Mouse (Mus musculus): ENCODE results near the gene Clock.

Clock gene

DNA sequence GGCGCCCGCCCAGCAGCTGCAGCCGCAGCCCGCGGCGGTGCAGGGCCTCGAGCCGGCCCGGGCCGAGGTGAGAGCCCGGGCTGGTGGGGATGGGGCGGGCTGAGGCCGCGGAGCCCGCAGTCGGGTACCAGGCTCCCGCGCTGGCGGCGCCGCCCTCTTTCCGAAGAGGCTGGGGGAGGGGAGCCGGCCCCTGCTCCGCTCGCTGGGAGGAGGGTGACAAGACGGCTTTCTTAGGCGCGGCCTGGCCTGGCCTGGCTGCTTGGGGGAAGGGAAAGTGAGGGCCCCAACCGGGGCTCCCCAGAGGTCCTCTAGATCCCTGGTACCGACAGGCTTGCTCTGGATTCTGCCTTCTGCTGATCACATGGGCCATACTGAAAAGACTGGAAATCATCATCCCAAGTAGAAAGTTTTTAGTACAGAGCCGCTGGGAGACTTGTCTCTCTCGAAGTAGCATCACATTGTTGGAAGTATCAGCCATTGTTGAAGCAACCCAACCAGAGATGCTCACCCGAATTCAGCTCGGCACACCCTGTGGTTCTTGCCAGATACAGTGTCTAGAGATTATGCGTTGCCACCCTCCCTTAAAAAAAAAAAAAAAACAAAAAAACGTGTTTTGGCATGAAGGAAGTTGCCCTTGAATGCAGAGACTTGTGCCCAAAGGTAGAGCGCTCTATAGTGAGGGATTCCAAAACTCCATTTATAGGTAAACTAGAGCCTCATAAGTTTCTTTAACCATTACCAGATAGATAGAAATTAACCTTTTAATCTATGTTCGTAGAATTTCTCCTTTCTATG, 120.1 kb downstream of the Clock start:
- in situ Hi-C loops (cut with MboI; ENCODE audit: unreplicated experiment in 2 of 2), result loop anchor here (5.0 to 25.0 kb wide), 3 partner anchors 42 to 1147 kb away; partner anchors contain the start of genes Aasdh (in 1 of the 2), Chic2 (in 1 of the 2) and Srd5a3 (in 1 of the 2)

DNA sequence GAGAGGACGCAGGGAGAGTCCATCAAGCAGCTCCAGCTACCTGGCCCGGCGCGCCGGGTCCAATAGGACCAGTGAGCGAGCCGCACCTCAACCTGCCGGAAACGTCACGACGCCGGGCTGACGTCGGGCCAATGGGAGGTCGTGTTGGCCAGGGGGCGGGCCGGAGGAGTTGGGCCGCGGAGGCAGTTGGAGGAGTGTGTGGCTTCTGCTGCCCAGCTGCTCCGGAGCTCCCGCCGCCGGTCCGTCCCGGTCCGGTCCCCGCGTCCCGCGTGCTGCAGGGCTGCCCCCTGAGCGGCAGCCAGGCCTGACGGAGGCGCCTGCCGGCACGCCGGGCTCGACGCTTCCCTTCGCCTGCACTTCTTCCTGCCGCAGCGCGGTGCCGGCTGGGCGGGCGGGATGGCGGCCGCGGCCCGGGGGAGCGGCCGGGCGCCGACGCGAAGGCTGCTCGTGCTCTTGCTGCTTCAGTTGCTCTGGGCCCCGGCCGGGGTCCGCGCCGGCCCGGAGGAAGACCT, 120.8 kb downstream of the Clock start, which contains the start of gene Tmem165:
Gene Tmem165, plus strand, starts transcription at position 131 of the 512 bp plus-strand sequence.
- in situ Hi-C loops (cut with MboI; ENCODE audit: unreplicated experiment in 2 of 2), result loop anchor here (5.0 to 25.0 kb wide), 3 partner anchors 42 to 1147 kb away; partner anchors contain the start of genes Aasdh (in 1 of the 2), Chic2 (in 1 of the 2) and Srd5a3 (in 1 of the 2)

DNA sequence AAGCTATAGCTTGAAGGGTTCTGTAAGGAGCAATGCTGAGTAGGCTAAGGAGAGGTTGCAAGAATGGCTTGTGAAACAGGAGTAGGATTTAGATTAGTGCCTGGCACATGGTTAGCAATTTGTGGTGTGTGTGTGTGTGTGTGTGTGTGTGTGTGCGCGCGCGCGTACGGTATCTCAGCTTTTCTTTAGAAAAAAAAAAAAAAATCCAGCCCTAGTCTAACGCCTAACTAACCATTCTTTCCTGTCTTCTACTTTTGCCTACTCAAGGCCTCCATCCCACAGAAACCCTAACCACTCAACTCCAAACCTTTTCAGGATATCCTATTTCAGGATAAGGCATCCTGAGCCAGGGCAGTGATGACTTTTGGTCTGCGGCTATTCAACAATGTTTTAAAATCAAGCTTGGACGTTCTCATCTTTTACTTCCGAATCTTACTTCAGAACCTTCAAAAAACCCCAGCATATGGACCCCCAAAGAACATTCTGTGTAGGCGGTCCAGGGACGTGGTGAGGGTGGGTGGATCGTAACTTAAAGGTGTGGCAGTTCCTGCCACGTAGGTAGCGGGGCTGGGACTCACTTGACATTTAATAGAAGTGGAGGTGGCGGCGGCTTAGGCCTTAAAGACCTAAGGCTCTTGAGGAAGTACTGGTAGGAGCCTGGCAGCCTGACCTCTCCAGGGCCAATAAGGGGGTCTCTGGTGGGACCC, 121.4 kb downstream of the Clock start:
- in situ Hi-C loops (cut with MboI; ENCODE audit: unreplicated experiment in 2 of 2), result loop anchor here (5.0 to 25.0 kb wide), 3 partner anchors 41 to 1146 kb away; partner anchors contain the start of genes Aasdh (in 1 of the 2), Chic2 (in 1 of the 2) and Srd5a3 (in 1 of the 2)

DNA sequence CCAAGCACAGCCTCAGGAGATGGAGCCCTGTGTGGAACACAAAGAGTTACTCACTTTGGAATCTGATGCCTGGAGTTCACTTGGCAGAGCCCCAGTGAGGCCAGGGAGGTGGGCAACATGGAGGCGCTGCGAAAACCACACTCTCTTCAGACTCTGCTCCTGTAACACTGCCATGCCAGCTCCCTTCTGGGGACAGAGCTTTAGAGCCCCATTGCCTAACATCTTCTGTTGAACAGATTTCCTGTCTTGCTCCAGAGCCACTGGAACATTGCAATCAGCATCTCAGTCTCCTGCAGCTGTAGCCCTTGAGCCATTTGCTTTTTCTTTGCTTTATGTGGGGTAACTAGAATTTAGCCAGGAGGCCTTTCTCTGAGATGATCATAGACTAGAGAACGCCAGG, 122.3 kb downstream of the Clock start:
- in situ Hi-C loops (cut with MboI; ENCODE audit: unreplicated experiment in 2 of 2), result loop anchor here (5.0 to 25.0 kb wide), 3 partner anchors 40 to 1145 kb away; partner anchors contain the start of genes Aasdh (in 1 of the 2), Chic2 (in 1 of the 2) and Srd5a3 (in 1 of the 2)

DNA sequence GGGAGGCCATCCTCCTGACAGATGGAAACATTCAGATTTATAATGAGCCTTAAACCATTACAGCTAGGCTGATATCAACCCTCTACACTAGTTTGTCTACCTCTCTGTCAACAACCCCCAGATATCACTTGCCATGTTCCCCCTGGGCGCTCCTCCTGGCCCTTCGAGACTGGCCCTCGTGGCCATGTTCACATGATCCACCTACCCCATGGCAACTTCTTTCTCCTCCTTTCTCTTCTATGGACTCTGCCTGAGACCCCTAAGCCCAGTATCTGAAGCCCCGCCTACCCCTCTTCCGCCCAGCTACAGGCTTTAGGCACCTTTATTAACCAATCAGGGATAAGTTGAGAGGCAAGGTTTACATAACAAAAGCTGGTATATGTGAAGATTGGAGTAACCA, 124.8 kb downstream of the Clock start:
- in situ Hi-C loops (cut with MboI; ENCODE audit: unreplicated experiment in 2 of 2), result loop anchor here (5.0 to 25.0 kb wide), 3 partner anchors 37 to 1142 kb away; partner anchors contain the start of genes Aasdh (in 1 of the 2), Chic2 (in 1 of the 2) and Srd5a3 (in 1 of the 2)

DNA sequence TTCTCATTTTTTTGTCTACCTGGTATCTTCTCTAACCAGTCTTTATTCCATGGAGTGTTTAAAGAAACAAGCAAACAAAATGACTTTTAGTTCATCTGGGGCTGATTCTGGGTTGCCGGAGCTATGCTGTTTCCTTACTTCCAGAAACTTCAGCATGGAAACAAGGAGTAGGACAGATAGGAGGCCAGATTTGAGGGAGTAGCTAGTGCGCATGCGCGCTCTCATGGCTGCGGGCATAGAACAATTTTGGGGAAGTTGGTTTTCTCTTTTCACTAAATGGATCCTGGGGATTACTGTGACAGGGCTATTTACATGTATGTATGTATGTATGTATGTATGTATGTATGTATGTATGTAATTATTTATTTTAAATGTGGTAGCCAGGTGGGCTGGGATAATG, 125.4 kb downstream of the Clock start:
- in situ Hi-C loops (cut with MboI; ENCODE audit: unreplicated experiment in 2 of 2), result loop anchor here in 1 of 2 experiments (25.0 kb wide), 2 partner anchors 733 to 1142 kb away; partner anchors contain the start of genes Aasdh and Chic2

DNA sequence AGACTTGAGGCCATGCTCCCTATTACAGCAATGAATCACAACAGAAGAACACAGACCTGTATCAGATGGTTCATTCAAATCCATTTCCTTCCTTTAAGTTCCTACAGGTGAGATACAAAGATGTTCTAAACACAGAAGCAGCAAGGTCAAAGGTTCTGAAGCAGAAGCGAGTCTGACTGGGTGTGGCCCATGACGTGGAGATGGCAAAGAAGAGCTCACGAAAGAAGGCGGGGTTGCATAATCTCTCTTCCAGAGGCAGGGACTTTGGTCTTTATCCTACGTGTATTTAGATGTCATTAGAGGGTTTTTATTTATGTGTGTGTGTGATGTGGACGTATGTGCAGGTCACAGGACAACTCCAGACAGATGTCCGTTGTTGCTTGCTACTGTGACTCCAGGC, 126.9 kb downstream of the Clock start:
- in situ Hi-C loops (cut with MboI; ENCODE audit: unreplicated experiment in 2 of 2), result loop anchor here in 1 of 2 experiments (25.0 kb wide), 2 partner anchors 735 to 1140 kb away; partner anchors contain the start of genes Aasdh and Chic2

DNA sequence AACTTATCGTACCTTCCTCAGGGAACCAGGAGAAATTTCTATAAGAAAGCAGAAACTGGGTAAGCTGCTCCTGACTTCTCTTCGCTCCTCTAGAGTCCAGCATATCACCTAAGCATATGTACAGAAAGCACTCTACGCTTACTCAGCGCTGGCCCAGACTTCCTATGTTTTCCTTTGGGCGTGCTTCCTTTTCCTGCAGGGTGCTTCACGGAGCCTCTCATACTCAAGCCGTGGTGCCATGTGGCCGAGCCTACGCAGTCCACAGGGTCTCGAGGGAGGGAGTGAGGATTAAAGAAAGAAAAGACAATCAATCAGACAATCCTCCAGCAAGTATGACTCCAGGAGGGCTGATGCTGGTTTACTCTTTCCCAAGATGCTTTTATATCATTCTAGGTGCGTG, 127.8 kb downstream of the Clock start:
- in situ Hi-C loops (cut with MboI; ENCODE audit: unreplicated experiment in 2 of 2), result loop anchor here in 1 of 2 experiments (25.0 kb wide), 2 partner anchors 735 to 1140 kb away; partner anchors contain the start of genes Aasdh and Chic2

DNA sequence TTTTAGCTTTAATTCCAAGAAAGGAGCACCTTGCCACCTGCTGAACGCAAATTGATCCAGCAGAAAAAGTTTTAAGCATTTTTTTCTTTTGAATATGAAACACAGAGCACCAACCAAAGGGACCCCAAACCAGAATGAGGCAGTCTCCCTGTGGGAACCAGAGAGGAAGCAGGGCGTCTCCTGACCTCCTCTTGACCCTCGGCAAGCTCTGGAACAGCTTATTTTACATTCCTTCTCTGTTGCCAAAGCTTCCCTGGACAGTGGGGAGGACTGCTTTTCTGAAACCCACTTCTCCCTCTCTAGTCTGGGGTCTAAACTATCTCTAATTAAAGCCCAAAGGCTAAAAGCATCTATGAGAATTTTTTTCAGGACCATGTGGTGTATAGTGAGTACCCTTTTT, 128.2 kb downstream of the Clock start:
- in situ Hi-C loops (cut with MboI; ENCODE audit: unreplicated experiment in 2 of 2), result loop anchor here in 1 of 2 experiments (25.0 kb wide), 2 partner anchors 736 to 1139 kb away; partner anchors contain the start of genes Aasdh and Chic2

DNA sequence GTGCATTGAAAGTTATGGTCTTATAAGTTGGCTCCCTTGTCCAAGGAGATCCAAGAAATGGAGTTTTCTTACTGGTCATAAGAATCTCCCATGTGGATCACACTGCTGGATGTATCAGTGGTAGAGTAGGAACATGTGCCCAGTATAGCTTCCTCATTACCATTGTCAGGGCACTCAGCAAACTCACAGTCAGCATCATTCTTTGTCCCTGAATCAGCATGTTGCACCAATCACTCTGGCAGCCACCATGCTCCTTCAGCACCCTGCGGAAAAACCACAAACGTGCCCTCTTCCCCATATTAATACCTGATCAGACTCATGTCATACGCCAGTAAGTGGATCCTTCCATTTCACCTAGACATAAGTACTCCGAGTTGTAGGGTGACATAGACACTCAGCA, 129.5 kb downstream of the Clock start:
- in situ Hi-C loops (cut with MboI; ENCODE audit: unreplicated experiment in 2 of 2), result loop anchor here in 1 of 2 experiments (25.0 kb wide), 2 partner anchors 737 to 1138 kb away; partner anchors contain the start of genes Aasdh and Chic2

DNA sequence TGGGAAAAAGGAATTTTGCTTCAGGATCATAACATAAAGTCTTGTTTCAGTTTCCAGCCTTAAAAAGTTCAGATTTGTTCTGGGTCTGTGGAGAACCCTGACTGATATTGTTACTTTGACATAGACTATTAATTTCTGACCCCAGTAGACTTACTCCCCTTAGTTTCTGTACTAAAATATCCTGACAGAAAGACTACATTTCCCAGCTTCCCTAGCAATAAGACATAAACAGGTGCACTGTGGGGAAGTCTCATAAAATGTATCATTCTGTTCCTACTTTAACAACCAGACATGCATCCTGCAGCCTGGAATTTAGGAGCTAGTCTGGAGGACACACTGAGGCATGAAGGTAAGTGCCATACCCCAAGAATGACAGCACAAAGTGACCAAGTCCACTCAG, 133.6 kb downstream of the Clock start:
- in situ Hi-C loops (cut with MboI; ENCODE audit: unreplicated experiment in 2 of 2), result no loop called here

DNA sequence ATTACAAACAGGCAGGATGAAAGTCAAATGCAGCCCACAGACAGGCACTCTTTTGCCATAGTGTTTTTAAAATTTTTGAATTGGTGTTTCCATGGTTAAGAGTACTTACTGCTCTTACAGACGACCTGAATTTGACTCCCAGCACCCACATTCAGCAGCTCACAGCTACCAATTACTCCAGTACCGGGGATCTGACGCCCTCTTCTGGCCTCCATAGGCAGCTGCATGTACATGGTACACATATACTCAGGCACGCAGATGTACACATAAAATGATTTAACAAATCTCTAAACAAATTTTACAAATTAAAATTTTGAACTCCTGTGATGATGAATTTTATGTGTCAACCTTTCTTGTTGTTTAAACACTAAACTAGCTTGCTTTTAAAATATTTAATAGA, 134.1 kb downstream of the Clock start:
- in situ Hi-C loops (cut with MboI; ENCODE audit: unreplicated experiment in 2 of 2), result no loop called here

DNA sequence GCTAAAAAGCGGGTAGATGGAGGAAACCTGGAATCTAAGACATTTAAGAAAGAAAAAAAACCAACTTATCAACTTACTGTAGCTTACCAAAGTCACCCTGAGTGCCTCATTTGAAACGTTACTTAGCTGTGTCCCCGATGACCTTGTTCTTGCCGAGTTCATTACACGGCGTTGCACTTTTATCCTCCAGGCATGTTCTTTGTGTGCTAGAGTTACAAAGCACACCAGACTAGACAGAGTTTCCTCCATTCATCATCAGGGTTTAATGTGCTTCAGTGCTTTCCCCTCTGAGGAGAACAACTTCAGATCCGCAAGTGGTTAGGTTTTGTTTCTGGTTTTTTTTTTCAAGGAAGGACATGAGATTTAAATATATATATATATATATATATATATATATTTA, 139.8 kb downstream of the Clock start:
- in situ Hi-C loops (cut with MboI; ENCODE audit: unreplicated experiment in 2 of 2), result no loop called here

DNA sequence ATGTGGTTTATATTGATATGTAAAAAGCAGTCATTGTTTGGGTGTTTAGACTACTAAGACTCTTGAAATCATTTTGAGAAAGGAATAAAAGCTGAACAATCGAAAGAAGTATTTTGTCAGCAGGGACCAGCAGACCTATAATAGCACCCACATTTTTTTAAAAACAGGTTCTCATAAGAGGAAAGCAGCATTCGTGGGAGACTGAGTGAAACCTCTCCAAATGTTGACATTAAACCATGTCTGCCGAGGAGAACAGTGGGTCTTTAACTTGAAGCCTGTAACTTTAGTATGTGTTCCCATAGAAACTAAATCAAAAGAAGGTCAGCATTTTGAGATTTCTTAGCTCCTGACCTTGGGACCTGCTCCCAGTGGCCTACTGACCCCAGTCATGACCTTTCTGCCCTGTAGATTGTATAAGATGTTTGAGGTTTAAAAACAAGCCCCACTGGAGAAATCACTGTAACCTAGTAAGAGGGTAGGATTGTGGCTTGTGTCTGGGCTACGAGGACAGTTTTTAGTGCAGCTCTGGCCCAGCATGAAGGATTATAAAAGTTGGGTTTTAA, 140.7 kb downstream of the Clock start:
- in situ Hi-C loops (cut with MboI; ENCODE audit: unreplicated experiment in 2 of 2), result no loop called here

DNA sequence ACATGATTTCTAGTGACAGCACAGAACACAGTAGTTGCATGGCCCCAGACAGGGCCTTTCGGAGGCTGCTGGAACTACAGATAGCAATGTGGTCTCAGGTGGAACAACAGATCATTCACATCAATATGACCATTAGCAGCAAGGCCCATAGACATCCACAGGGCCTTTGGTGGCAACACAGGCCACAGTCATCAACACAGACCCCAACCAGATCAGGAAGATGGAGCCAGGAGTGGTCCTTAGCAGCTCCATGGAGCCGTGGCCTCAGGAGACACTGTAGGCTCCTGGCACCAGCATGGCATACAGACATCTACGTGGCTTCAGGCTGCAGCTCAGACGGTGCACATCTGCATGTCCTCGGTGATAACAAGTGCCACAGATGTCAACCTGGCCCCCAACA, 141.7 kb downstream of the Clock start:
- in situ Hi-C loops (cut with MboI; ENCODE audit: unreplicated experiment in 2 of 2), result no loop called here

DNA sequence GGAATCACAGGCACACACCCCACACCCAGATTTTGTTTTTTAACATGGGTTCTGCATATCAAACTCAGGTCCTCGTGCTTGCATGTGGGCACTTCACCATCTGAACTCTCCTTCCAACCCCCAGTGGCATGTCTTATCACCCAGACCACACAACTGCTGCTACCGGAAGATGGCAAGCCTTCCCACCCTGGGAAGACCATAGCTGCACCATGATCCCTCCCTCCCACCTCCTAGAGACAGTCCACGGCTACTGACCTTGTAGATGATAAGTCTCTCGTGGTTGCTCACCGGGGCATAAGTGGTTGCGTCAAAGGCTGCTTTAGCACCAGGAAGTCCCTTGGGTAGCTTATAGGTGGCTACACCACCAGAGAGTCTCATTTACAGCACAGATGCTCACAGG, 143.1 kb downstream of the Clock start:
- in situ Hi-C loops (cut with MboI; ENCODE audit: unreplicated experiment in 2 of 2), result no loop called here

DNA sequence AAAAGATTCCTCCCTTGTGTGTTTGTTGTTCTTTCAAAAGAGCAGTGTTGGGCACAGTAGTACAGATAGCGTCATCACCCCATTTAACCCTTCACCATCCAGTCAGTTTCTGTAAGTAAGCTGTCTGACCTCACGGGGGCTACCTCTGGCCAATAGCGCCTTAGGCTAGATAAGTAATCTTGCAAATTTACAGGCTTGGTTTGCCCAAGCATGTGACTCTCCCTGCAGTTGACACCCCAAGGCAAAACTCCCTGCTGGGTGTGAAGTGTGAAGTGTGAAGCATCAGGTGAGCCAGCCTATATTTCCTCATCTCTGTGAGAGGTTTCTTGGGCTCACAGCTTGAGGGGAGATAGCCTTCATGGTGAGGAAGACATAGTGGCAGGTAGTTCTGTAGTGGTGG, 144.5 kb downstream of the Clock start:
- in situ Hi-C loops (cut with MboI; ENCODE audit: unreplicated experiment in 2 of 2), result no loop called here
